Mouse (Mus musculus) hindlimb bud, embryonic 11.5 days (tissue): ENCODE measurements around the gene Bok.

Source experiments
- DNase-seq: peaks from one replicate; pipeline ENCODE4 v3.0.0-alpha.2; 2012; ENCODE audit warnings: low read depth, low spot score; ENCODE audit errors: extremely low spot score

The Bok gene

DNA sequence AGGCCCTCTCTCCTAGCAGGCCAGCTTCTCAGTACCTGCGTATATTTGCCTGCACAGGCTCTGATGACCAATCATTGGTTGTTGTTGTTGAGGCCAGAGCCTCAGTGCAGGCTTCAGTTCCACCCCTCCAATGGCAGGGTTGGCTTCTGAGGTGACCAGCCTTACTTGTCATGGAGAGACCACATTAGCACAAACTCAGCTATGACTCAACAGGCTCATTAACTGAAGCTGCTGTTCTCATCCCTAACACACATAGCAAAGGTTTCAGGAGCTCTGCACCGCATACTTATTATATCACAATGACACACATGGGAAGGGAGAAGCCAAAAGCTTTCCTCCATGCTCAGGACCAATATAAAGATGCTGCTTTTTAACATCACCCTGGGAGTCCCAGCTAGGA, 55.2 kb downstream of the Bok start:
- no peak for DNase-seq

GRCm38 (mm10) chr1:93741987-93742386, 56.5 kb downstream of the Bok start:
- DNase-seq: no peak

- no peak for DNase-seq
Observed at GRCm38 (mm10) chr1:93742910-93743309, 57.5 kb downstream of the Bok start.
